Mouse (Mus musculus) spleen, adult 12 weeks (tissue): Measurements from ENCODE around the gene Zfp683.

Experiments used
- DNase-seq: peaks from one replicate; pipeline ENCODE4 v3.0.0; 2022; ENCODE audit warnings: low spot score

Gene Zfp683

GRCm38 (mm10) chr4:134053538-134053937 lies at the start of gene Zfp683:
Zfp683 (plus strand) TSS chr4:134053838.
- DNase-seq = no peak

GRCm38 (mm10) chr4:134005581-134006358 lies 47.9 kb upstream of the Zfp683 start:
- no peak for DNase-seq

GRCm38 (mm10) chr4:134006845-134007244 lies 46.8 kb upstream of the Zfp683 start:
- no peak for DNase-seq

GRCm38 (mm10) chr4:134009709-134010108 lies 43.9 kb upstream of the Zfp683 start:
- no peak for DNase-seq

- no peak for DNase-seq
These were observed 41.9 kb upstream of the Zfp683 start for GRCm38 (mm10) chr4:134011450-134012414.

GRCm38 (mm10) chr4:134012858-134013528 lies 40.6 kb upstream of the Zfp683 start:
- no peak for DNase-seq

GRCm38 (mm10) chr4:134016208-134016607 lies 37.4 kb upstream of the Zfp683 start:
- DNase-seq = no peak

GRCm38 (mm10) chr4:134016767-134017166 lies 36.9 kb upstream of the Zfp683 start:
- no peak for DNase-seq

- DNase-seq = no peak
These were observed 36.3 kb upstream of the Zfp683 start for GRCm38 (mm10) chr4:134017201-134017865.

- no peak for DNase-seq
These were observed 35.4 kb upstream of the Zfp683 start for GRCm38 (mm10) chr4:134018038-134018778.

- DNase-seq = no peak
These were observed 34.9 kb upstream of the Zfp683 start, which contains the start of gene Lin28a for GRCm38 (mm10) chr4:134018779-134019145. Lin28a (minus strand) TSS chr4:134018841.

GRCm38 (mm10) chr4:134019210-134019609 lies 34.4 kb upstream of the Zfp683 start:
- DNase-seq = no peak

- DNase-seq = no peak
These were observed 33.8 kb upstream of the Zfp683 start for GRCm38 (mm10) chr4:134019641-134020351.

- DNase-seq = no peak
These were observed 33.0 kb upstream of the Zfp683 start for GRCm38 (mm10) chr4:134020621-134021020.

- no peak for DNase-seq
These were observed 27.8 kb upstream of the Zfp683 start for GRCm38 (mm10) chr4:134025802-134026201.

GRCm38 (mm10) chr4:134035953-134036352 lies 17.7 kb upstream of the Zfp683 start:
- DNase-seq = peak; percentile 42

- DNase-seq = no peak
These were observed 12.1 kb upstream of the Zfp683 start for GRCm38 (mm10) chr4:134041317-134042123.

- DNase-seq = no peak
These were observed 10.6 kb upstream of the Zfp683 start for GRCm38 (mm10) chr4:134043041-134043440.

- DNase-seq = no peak
These were observed 6.0 kb upstream of the Zfp683 start for GRCm38 (mm10) chr4:134047648-134048047.
